Mouse (Mus musculus) liver, postnatal 0 days (tissue): ENCODE data around the gene Senp3.

ENCODE experiments used
- CTCF ChIP-seq: sonication (generic); IDR thresholded peaks from 2 replicates; pipeline ENCODE4 v1.5.1; 2016; ENCODE audit warnings: antibody characterized with exemption, low read depth
- EP300 ChIP-seq: IDR thresholded peaks from 2 replicates; pipeline ENCODE4 v1.6.1; 2016; ENCODE audit warnings: antibody characterized with exemption, low read depth, mild to moderate bottlenecking

DNA sequence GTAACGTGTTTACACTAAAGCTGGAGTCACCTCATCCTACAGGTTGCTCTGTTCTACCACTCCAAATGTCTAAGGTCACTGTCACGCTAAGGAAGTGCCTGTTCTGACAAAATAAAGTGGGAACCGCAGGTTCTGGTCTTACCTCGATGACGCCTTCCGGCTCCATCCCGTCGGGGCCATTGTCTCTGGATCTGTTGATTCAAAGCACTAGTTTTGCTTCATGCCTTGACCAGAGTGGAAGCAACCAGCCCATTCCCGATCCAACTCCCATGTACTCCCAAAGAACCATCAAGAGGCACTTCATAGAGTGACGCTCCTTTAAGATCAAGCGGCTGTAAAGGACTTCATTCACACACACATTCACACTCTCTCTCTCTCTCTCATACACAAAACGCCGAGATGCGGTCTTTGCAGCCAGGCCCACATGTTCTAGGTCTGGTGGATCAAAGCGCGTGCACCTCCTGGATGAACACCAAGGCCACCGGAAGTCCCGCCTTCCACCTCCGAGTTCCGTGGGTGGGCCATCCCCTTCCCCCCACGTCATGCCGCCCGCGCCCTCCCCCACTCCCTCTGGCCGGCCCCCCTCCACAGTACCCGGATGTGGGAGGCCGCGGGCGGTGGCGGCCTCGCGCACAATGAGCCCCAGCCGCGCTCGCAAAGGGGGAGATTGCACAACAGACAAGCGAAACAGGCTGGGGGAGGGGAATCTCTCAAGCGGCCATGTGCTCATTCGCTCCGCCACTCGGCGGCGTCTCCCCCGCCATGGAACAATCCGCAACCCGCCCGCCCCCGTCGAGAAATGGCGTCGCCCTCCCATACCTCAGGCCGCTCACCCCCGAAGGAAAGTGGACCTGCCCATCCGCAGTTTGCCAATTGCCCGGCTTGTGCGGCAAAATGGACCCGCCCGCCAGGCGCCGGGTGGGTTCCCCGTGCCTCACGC is 10.8 kb downstream of the Senp3 start:
- TF ChIP-seq CTCF (no peak; the same call in 1 of the 2 replicates), EP300 (peak; percentile 68)
